Mouse (Mus musculus) ES-E14 (cell line): Measurements from ENCODE around the gene Mmp8. TPM values are rescaled to one million over a fixed set of nuclear protein-coding genes. Genes with fewer than 3 reads are reported as not detected.

Experiments used
- DNase-seq: peaks from one replicate; pipeline ENCODE4 v3.0.0-alpha.2; 2013; ENCODE audit warnings: low read depth, low spot score
- H3K27ac ChIP-seq: 2 replicates; pipeline ENCODE4 v1.5.1; 2012; ENCODE audit warnings: low read depth, mild to moderate bottlenecking, low read length, moderate library complexity, mixed read lengths; ENCODE audit not compliant: poor library complexity, insufficient read depth, severe bottlenecking
- H3K36me3 ChIP-seq: 2 replicates; pipeline ENCODE4 v1.6.1; 2012; ENCODE audit warnings: mild to moderate bottlenecking, low read length, moderate library complexity, mixed read lengths; ENCODE audit not compliant: control insufficient read depth, poor library complexity, insufficient read depth, severe bottlenecking
- H3K4me1 ChIP-seq, 2 experiments: fragments of 150-350 bp in 1 of 2; sonication (generic) in 1 of 2; 2 replicates each; pipeline ENCODE4 v1.6.1; 2012; ENCODE audit warnings: low read length in 2 of 2, mild to moderate bottlenecking in 1 of 2, mixed read lengths in 1 of 2; ENCODE audit not compliant: control insufficient read depth in 2 of 2, insufficient read depth in 2 of 2, poor library complexity in 1 of 2
- H3K4me3 ChIP-seq, 2 experiments: fragments of 150-350 bp in 1 of 2; sonication (generic) in 1 of 2; 2 replicates each; pipeline ENCODE4 v1.5.1; 2012; ENCODE audit warnings: low read length in 2 of 2, low read depth in 1 of 2, mild to moderate bottlenecking in 1 of 2, mixed read lengths in 1 of 2; ENCODE audit not compliant: insufficient read depth in 1 of 2, poor library complexity in 1 of 2, severe bottlenecking in 1 of 2
- H3K9ac ChIP-seq: 2 replicates; pipeline ENCODE4 v1.6.1; 2012; ENCODE audit warnings: low read depth, mild to moderate bottlenecking, low read length, mixed read lengths; ENCODE audit not compliant: poor library complexity, insufficient read depth, severe bottlenecking
- H3K9me3 ChIP-seq: fragments of 150-350 bp; sonication (generic); 2 replicates; pipeline ENCODE4 v1.6.1; 2012; ENCODE audit warnings: low read depth, mild to moderate bottlenecking, low read length; ENCODE audit not compliant: control insufficient read depth, insufficient read depth
- CHD2 ChIP-seq: IDR thresholded peaks from 2 replicates; pipeline ENCODE4 v1.6.1; 2014; ENCODE audit warnings: mild to moderate bottlenecking, low read depth, low read length, inconsistent platforms
- HCFC1 ChIP-seq: IDR thresholded peaks from 2 replicates; pipeline ENCODE4 v1.6.1; 2012; ENCODE audit warnings: low read length, inconsistent platforms, borderline replicate concordance; ENCODE audit not compliant: insufficient read depth
- MAFK ChIP-seq: IDR thresholded peaks from 2 replicates; pipeline ENCODE4 v1.6.1; 2014; ENCODE audit warnings: mild to moderate bottlenecking, low read depth, low read length, inconsistent platforms; ENCODE audit not compliant: insufficient read depth
- ZC3H11A ChIP-seq: IDR thresholded peaks from 2 replicates; pipeline ENCODE4 v1.6.1; 2012; ENCODE audit warnings: low read depth, mild to moderate bottlenecking, inconsistent platforms, low read length, borderline replicate concordance
- ZNF384 ChIP-seq: IDR thresholded peaks from 2 replicates; pipeline ENCODE4 v1.6.1; 2012; ENCODE audit warnings: low read depth, low read length, inconsistent platforms
- in situ Hi-C, 2 experiments: fragments of 600-800 bp; cut with MboI; formaldehyde crosslinking; loops; one replicate each; pipeline ENCODE4 v1.15.1; 2025; ENCODE audit warnings: low sequenced_read_pairs in 2 of 2, inconsistent platforms in 1 of 2; ENCODE audit not compliant: unreplicated experiment in 2 of 2
- total RNA-seq: library from RNA; depleted of rRNA; stranded (reverse); fragments of 300-350 nt; gene quantifications from 2 replicates; pipeline ENCODE4 v1.2.3, GENCODE M21; 2012

The Mmp8 gene
- total RNA-seq, 1 experiment: not detected

- DNase-seq: no peak
- Histone ChIP-seq H3K9me3 (no peaks in the 10 kb centered on the region), H3K9ac (no peak overlapping the region), H3K4me3 (no peak overlapping the region), H3K27ac (no peak overlapping the region), H3K4me1 (no peaks in the 10 kb centered on the region), H3K36me3 (no peaks in the 10 kb centered on the region)
- TF ChIP-seq ZC3H11A: no peak
- TF ChIP-seq HCFC1: no peak
- TF ChIP-seq MAFK: no peak
- no peak for TF ChIP-seq CHD2
- TF ChIP-seq ZNF384: no peak
- in situ Hi-C loops: no loop called here
Measured at GRCm38 (mm10) chr9:7542763-7543162, 15.5 kb upstream of the Mmp8 start.

GRCm38 (mm10) chr9:7544923-7545457, 13.3 kb upstream of the Mmp8 start:
- DNase-seq: no peak

DNA sequence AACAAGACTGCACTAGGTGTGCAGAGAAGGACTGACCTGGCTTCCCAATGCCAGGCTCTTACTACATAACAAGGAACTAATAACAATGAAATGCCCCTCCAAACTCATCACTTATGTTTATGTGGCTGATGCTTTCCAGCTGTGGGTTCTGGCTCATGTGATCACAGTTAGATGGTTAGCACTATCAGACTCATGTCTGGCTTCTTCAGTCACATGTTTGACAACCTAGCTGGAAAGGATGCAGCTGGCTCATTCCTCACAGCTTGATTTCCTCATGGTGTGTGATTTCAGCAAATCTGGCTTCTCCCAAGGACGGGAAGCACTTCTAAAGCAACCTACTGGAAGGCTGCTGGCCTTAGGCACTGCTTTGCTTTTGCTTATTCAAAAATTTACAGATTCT, 12.8 kb upstream of the Mmp8 start:
- no peak for DNase-seq
- in situ Hi-C loops: no loop called here
- Histone ChIP-seq H3K36me3 (no peaks in the 10 kb centered on the region), H3K9ac (no peak overlapping the region), H3K4me3 (no peak overlapping the region), H3K9me3 (no peaks in the 10 kb centered on the region), H3K27ac (no peak overlapping the region), H3K4me1 (no peaks in the 10 kb centered on the region)
- TF ChIP-seq ZC3H11A: no peak
- no peak for TF ChIP-seq ZNF384
- no peak for TF ChIP-seq HCFC1
- TF ChIP-seq MAFK: no peak
- TF ChIP-seq CHD2: no peak

More at GRCm38 (mm10) chr9:7544923-7545457, 13.3 kb upstream of the Mmp8 start:
- Histone ChIP-seq H3K36me3 (no peaks in the 10 kb centered on the region), H3K4me1 (no peaks in the 10 kb centered on the region), H3K27ac (no peak overlapping the region), H3K9me3 (no peaks in the 10 kb centered on the region), H3K9ac (no peak overlapping the region), H3K4me3 (no peak overlapping the region)
- no peak for TF ChIP-seq ZNF384
- no peak for TF ChIP-seq CHD2
- no peak for TF ChIP-seq MAFK
- TF ChIP-seq HCFC1: no peak
- no peak for TF ChIP-seq ZC3H11A
- in situ Hi-C loops: no loop called here

- H3K9me3 ChIP-seq: no peaks in the 10 kb centered on the region
- H3K4me3 ChIP-seq: no peak overlapping the region
- no peak overlapping the region for H3K27ac ChIP-seq
- H3K4me1 ChIP-seq: no peaks in the 10 kb centered on the region
- H3K36me3 ChIP-seq: no peaks in the 10 kb centered on the region
- DNase-seq: no peak
- in situ Hi-C loops: no loop called here
- no peak overlapping the region for H3K9ac ChIP-seq
- no peak for TF ChIP-seq ZNF384
- TF ChIP-seq HCFC1: no peak
- TF ChIP-seq CHD2: no peak
- no peak for TF ChIP-seq ZC3H11A
- no peak for TF ChIP-seq MAFK
Measured at GRCm38 (mm10) chr9:7545920-7546319, 12.3 kb upstream of the Mmp8 start.

DNA sequence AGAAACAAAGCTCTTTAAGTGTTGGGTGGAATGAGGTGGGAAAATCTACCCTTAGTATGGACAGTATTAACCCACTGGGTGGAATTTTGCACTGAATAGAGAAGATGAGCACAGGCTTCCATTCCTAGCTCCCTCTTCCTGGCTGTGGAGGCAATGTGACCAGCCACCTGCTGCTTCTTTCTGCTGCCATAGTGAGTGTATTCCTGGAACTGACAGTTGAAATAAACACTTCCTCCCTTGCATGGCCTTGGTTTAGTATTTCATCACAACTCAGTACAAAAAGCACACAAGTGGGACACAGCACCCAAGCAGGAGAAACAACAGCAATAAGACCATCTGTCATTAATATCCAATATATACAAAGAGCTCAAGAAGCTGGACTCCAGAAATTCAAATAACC, 6.3 kb upstream of the Mmp8 start:
- no peaks in the 10 kb centered on the region for H3K9me3 ChIP-seq
- H3K27ac ChIP-seq: no peak overlapping the region
- no peak for DNase-seq
- TF ChIP-seq HCFC1 (no peak), ZNF384 (no peak), ZC3H11A (no peak), CHD2 (no peak), MAFK (no peak)
- no peaks in the 10 kb centered on the region for H3K4me1 ChIP-seq
- H3K4me3 ChIP-seq: no peak overlapping the region
- no peak overlapping the region for H3K9ac ChIP-seq
- in situ Hi-C loops: no loop called here
- H3K36me3 ChIP-seq: no peaks in the 10 kb centered on the region
